Mouse (Mus musculus) heart, embryonic 14.5 days (tissue): ENCODE measurements around the gene Mapkbp1. TPM values are rescaled to one million over a fixed set of nuclear protein-coding genes. Genes with fewer than 3 reads are reported as not detected.

Experiments
- ATAC-seq: fragments of 200-750 bp; cut with Nextera tagmentation; 2 replicates; pipeline ENCODE4 v1.8.0; 2017; ENCODE audit warnings: low read depth, moderate TSS enrichment; ENCODE audit not compliant: insufficient number of reproducible peaks, insufficient read depth, low FRiP score
- H3K27ac ChIP-seq, 2 experiments: fragments of 200-500 bp in 1 of 2; fragments of 300-500 bp in 1 of 2; sonication (generic) in 1 of 2; replicated peaks in 1 of 2; 2 replicates each; pipeline ENCODE4 v1.5.1; 2012 to 2014; ENCODE audit warnings: low read depth in 2 of 2, low read length in 2 of 2, control low read depth in 1 of 2, mild to moderate bottlenecking in 1 of 2, mixed read lengths in 1 of 2; ENCODE audit not compliant: control insufficient read depth in 1 of 2, insufficient read depth in 1 of 2
- H3K27me3 ChIP-seq: fragments of 300-500 bp; sonication (generic); 2 replicates; pipeline ENCODE4 v1.6.1; 2014; ENCODE audit warnings: mild to moderate bottlenecking, low read length, control low read depth; ENCODE audit not compliant: control insufficient read depth, insufficient read depth
- H3K36me3 ChIP-seq: fragments of 300-500 bp; sonication (generic); 2 replicates; pipeline ENCODE4 v1.6.1; 2014; ENCODE audit warnings: mild to moderate bottlenecking, control low read depth, low read length, mixed read lengths; ENCODE audit not compliant: control insufficient read depth, insufficient read depth
- H3K4me1 ChIP-seq, 2 experiments: fragments of 200-500 bp in 1 of 2; fragments of 300-500 bp in 1 of 2; sonication (generic) in 1 of 2; 2 replicates each; pipeline ENCODE4 v1.6.1; 2012 to 2014; ENCODE audit warnings: low read length in 2 of 2, control low read depth in 1 of 2, mixed read lengths in 1 of 2; ENCODE audit not compliant: control insufficient read depth in 2 of 2, insufficient read depth in 2 of 2
- H3K4me2 ChIP-seq: fragments of 300-500 bp; sonication (generic); 2 replicates; pipeline ENCODE4 v1.6.1; 2014; ENCODE audit warnings: mild to moderate bottlenecking, low read length
- H3K4me3 ChIP-seq, 2 experiments: fragments of 200-500 bp in 1 of 2; fragments of 300-500 bp in 1 of 2; sonication (generic) in 1 of 2; 2 replicates each; pipeline ENCODE4 v1.5.1; 2012 to 2014; ENCODE audit warnings: low read length in 2 of 2, mild to moderate bottlenecking in 2 of 2, control low read depth in 1 of 2, low read depth in 1 of 2, moderate library complexity in 1 of 2; ENCODE audit not compliant: control insufficient read depth in 1 of 2, insufficient read depth in 1 of 2
- H3K9ac ChIP-seq: fragments of 300-500 bp; sonication (generic); 2 replicates; pipeline ENCODE4 v1.6.1; 2014; ENCODE audit warnings: mild to moderate bottlenecking, low read length
- H3K9me3 ChIP-seq: fragments of 300-500 bp; sonication (generic); 2 replicates; pipeline ENCODE4 v1.6.1; 2016; ENCODE audit warnings: low read length, control low read depth; ENCODE audit not compliant: control insufficient read depth
- WGBS: fragments of 180-500 bp; shearing (Covaris S2); extraction: QIAGEN DNeasy Blood & Tissue Kit; methylation state at CpG from one replicate; pipeline ENCODE4 v1.1.7; 2014; 5-methylcytosine and 5-hydroxymethylcytosine counted together
- polyA plus RNA-seq: library from polyadenylated mRNA; unstranded; fragments of >200 nt; fragmentation: Nextera tagmentation; extraction: Ambion mirVana; gene quantifications from 2 replicates; pipeline ENCODE4 v1.2.1, GENCODE M21; 2014

The Mapkbp1 gene
- polyA plus RNA-seq, 1 experiment from 2014 or later = 2.1 TPM

- no peaks in the 10 kb centered on the region for H3K4me1 ChIP-seq
Observed at GRCm38 (mm10) chr2:120007680-120008210, 35.2 kb downstream of the Mapkbp1 start.

GRCm38 (mm10) chr2:120008672-120009071 lies 36.2 kb downstream of the Mapkbp1 start:
- 41% methylated on average over 4 of the region's 4 CpGs for WGBS
- no peaks in the 10 kb centered on the region for H3K4me1 ChIP-seq
- H3K4me2 ChIP-seq = no peak overlapping the region
- no peaks in the 10 kb centered on the region for H3K27me3 ChIP-seq
- H3K9ac ChIP-seq = no peak overlapping the region
- no peak overlapping the region for H3K4me3 ChIP-seq
- peak overlapping the region in 1 of 2 experiments; percentile 2; a peak in 1 of 4 replicates for H3K27ac ChIP-seq
- no peak for ATAC-seq
- H3K36me3 ChIP-seq = peaks cover 9% of the 10 kb centered on the region
- no peaks in the 10 kb centered on the region for H3K9me3 ChIP-seq

More at GRCm38 (mm10) chr2:120007680-120008210, 35.2 kb downstream of the Mapkbp1 start:
- H3K4me3 ChIP-seq = no peak overlapping the region
- no peak overlapping the region for H3K4me2 ChIP-seq
- H3K9me3 ChIP-seq = no peaks in the 10 kb centered on the region
- H3K27ac ChIP-seq = no peak overlapping the region
- no peak overlapping the region for H3K9ac ChIP-seq
- peaks cover 2% of the 10 kb centered on the region; the same call in 1 of the 2 replicates for H3K36me3 ChIP-seq
- whole genome bisulfite sequencing = 78% methylated on average over 4 of the region's 4 CpGs
- no peaks in the 10 kb centered on the region for H3K27me3 ChIP-seq
- no peak for ATAC-seq

- ATAC-seq = no peak
- peaks cover 25% of the 10 kb centered on the region for H3K36me3 ChIP-seq
- no peak overlapping the region for H3K9ac ChIP-seq
- no peaks in the 10 kb centered on the region for H3K27me3 ChIP-seq
- no peaks in the 10 kb centered on the region for H3K9me3 ChIP-seq
- H3K4me2 ChIP-seq = no peak overlapping the region
- H3K4me3 ChIP-seq = no peak overlapping the region
- H3K4me1 ChIP-seq = no peaks in the 10 kb centered on the region
- WGBS = 67% methylated on average over 8 of the region's 8 CpGs
- H3K27ac ChIP-seq = no peak overlapping the region
Observed at GRCm38 (mm10) chr2:120011462-120012200, 39.1 kb downstream of the Mapkbp1 start.

GRCm38 (mm10) chr2:120012924-120013323 lies 40.4 kb downstream of the Mapkbp1 start:
- H3K4me2 ChIP-seq = no peak overlapping the region
- H3K27me3 ChIP-seq = no peaks in the 10 kb centered on the region
- no peaks in the 10 kb centered on the region for H3K4me1 ChIP-seq
- 55% methylated on average over 13 of the region's 13 CpGs for WGBS
- H3K9ac ChIP-seq = 0 out of 2 replicates have a peak overlapping the region, but pooled peaks have one; percentile 8
- peaks cover 38% of the 10 kb centered on the region for H3K36me3 ChIP-seq
- no peaks in the 10 kb centered on the region for H3K9me3 ChIP-seq
- no peak for ATAC-seq
- H3K4me3 ChIP-seq = no peak overlapping the region
- no peak overlapping the region for H3K27ac ChIP-seq

- H3K27ac ChIP-seq = no peak overlapping the region
- no peak overlapping the region for H3K4me3 ChIP-seq
- WGBS = 88% methylated on average over 2 of the region's 2 CpGs
- H3K4me2 ChIP-seq = no peak overlapping the region
- H3K36me3 ChIP-seq = peaks cover 48% of the 10 kb centered on the region
- H3K9me3 ChIP-seq = no peaks in the 10 kb centered on the region
- no peak overlapping the region for H3K9ac ChIP-seq
- no peaks in the 10 kb centered on the region for H3K27me3 ChIP-seq
- no peak for ATAC-seq
- H3K4me1 ChIP-seq = no peaks in the 10 kb centered on the region
Observed at GRCm38 (mm10) chr2:120013831-120014486, 41.5 kb downstream of the Mapkbp1 start.

- Histone ChIP-seq H3K4me2 (no peak overlapping the region), H3K9ac (no peak overlapping the region), H3K4me1 (no peaks in the 10 kb centered on the region), H3K4me3 (no peak overlapping the region), H3K9me3 (no peaks in the 10 kb centered on the region), H3K27me3 (no peaks in the 10 kb centered on the region), H3K36me3 (peaks cover 67% of the 10 kb centered on the region), H3K27ac (no peak overlapping the region)
- no peak for ATAC-seq
- WGBS = 86% methylated on average over 4 of the region's 4 CpGs
Observed at GRCm38 (mm10) chr2:120015882-120016281, 43.4 kb downstream of the Mapkbp1 start.

- Histone ChIP-seq H3K4me3 (no peak overlapping the region), H3K36me3 (peaks cover 84% of the 10 kb centered on the region), H3K9ac (no peak overlapping the region), H3K27ac (no peak overlapping the region), H3K27me3 (no peaks in the 10 kb centered on the region), H3K4me2 (no peak overlapping the region), H3K9me3 (no peaks in the 10 kb centered on the region), H3K4me1 (no peaks in the 10 kb centered on the region)
- ATAC-seq = no peak
- 88% methylated on average over 12 of the region's 12 CpGs for WGBS
Observed at GRCm38 (mm10) chr2:120017599-120017998, 45.1 kb downstream of the Mapkbp1 start.
